Mouse (Mus musculus) heart, adult 2 months (tissue): ENCODE results near the gene Lcn2. TPM values are rescaled to one million over a fixed set of nuclear protein-coding genes. Genes with fewer than 3 reads are reported as not detected.

Experiments used
- DNase-seq, 2 experiments: peaks; one replicate each; pipeline ENCODE4 v3.0.0; 2021
- H3K27ac ChIP-seq: fragments of 200-600 bp; 2 replicates; pipeline ENCODE4 v1.8.1; 2022
- H3K27me3 ChIP-seq: fragments of 200-500 bp; 2 replicates; pipeline ENCODE4 v1.6.1; 2012; ENCODE audit warnings: mild to moderate bottlenecking, low read length, inconsistent platforms, mixed read lengths; ENCODE audit not compliant: control insufficient read depth, insufficient read depth
- H3K36me3 ChIP-seq: fragments of 200-500 bp; 2 replicates; pipeline ENCODE4 v1.6.1; 2012; ENCODE audit warnings: low read length, inconsistent platforms; ENCODE audit not compliant: control insufficient read depth, insufficient read depth
- H3K4me1 ChIP-seq: fragments of 200-500 bp; 2 replicates; pipeline ENCODE4 v1.6.1; 2011; ENCODE audit warnings: low read length; ENCODE audit not compliant: control insufficient read depth, insufficient read depth
- H3K4me3 ChIP-seq: fragments of 200-600 bp; 2 replicates; pipeline ENCODE4 v1.8.1; 2022
- H3K79me2 ChIP-seq: fragments of 200-500 bp; replicated peaks from 2 replicates; pipeline ENCODE4 v1.6.1; 2012; ENCODE audit warnings: mild to moderate bottlenecking, inconsistent platforms, low read length, moderate library complexity, mixed read lengths; ENCODE audit not compliant: control insufficient read depth, insufficient read depth
- H3K9ac ChIP-seq: fragments of 200-500 bp; 2 replicates; pipeline ENCODE4 v1.6.1; 2012; ENCODE audit warnings: low read depth, mild to moderate bottlenecking, control low read depth, inconsistent platforms, low read length, mixed read lengths
- CTCF ChIP-seq: fragments of 200-600 bp; IDR thresholded peaks from 2 replicates; pipeline ENCODE4 v1.8.1; 2022; ENCODE audit warnings: antibody characterized with exemption, mild to moderate bottlenecking, moderate library complexity
- EP300 ChIP-seq: fragments of 200-500 bp; IDR thresholded peaks from 2 replicates; pipeline ENCODE4 v1.6.1; 2011; ENCODE audit warnings: low read depth, low read length, control low read depth; ENCODE audit not compliant: insufficient read depth
- POLR2A ChIP-seq: fragments of 200-500 bp; IDR thresholded peaks from 2 replicates; pipeline ENCODE4 v1.6.1; 2011; ENCODE audit warnings: mild to moderate bottlenecking, low read depth, low read length, control low read depth; ENCODE audit not compliant: insufficient read depth
- WGBS: fragments of 180-500 bp; shearing (Covaris S2); methylation state at CpG from one replicate; pipeline ENCODE4 v1.1.7; 2018; 5-methylcytosine and 5-hydroxymethylcytosine counted together
- intact Hi-C: fragments of 180-260 bp; cut with DNase I; formaldehyde crosslinking; loops from one replicate; pipeline ENCODE4 v1.15.1; 2025
- polyA plus RNA-seq: library from polyadenylated mRNA; depleted of rRNA; stranded (reverse); fragments of >200 nt; gene quantifications from 2 replicates; pipeline ENCODE4 v1.2.3, GENCODE M21; 2012
- total RNA-seq, 2 experiments: library from RNA; stranded (reverse); gene quantifications; 2 replicates each; pipeline ENCODE4 v1.2.3; 2021

Lcn2 gene
- total and polyA plus RNA-seq, 3 experiments = 4.1 to 11.3 (median 6.9) TPM

GRCm38 (mm10) chr2:32353836-32354235, 34.2 kb downstream of the Lcn2 start:
- intact Hi-C loops = loop anchor here (2.0 kb wide), 2 partner anchors 51 to 133 kb away; no protein-coding TSS in a partner anchor
- DNase-seq = no peak
- H3K9ac ChIP-seq = no peak overlapping the region
- TF ChIP-seq EP300 (no peak), CTCF (no peak), POLR2A (no peak)
- 68% methylated on average over 6 of the region's 6 CpGs for WGBS
- no peaks in the 10 kb centered on the region; the same call in 1 of the 2 replicates for H3K4me1 ChIP-seq
- H3K4me3 ChIP-seq = no peak overlapping the region
- H3K79me2 ChIP-seq = no peaks in the 10 kb centered on the region
- H3K36me3 ChIP-seq = no peaks in the 10 kb centered on the region
- H3K27me3 ChIP-seq = peaks cover 7% of the 10 kb centered on the region
- H3K27ac ChIP-seq = no peak overlapping the region

GRCm38 (mm10) chr2:32353007-32353542, 35.0 kb downstream of the Lcn2 start, which contains the start of gene Dnm1:
Gene Dnm1 (minus strand): TSS chr2:32353338.
- 1% methylated on average over 63 of the region's 63 CpGs for WGBS
- peak; percentile 91 to 97 for DNase-seq
- intact Hi-C loops = loop anchor here (2.0 kb wide), 2 partner anchors 52 to 134 kb away; no protein-coding TSS in a partner anchor
- TF ChIP-seq EP300 = no peak
- TF ChIP-seq CTCF = no peak
- TF ChIP-seq POLR2A = no peak
- peak within 1 kb of the TSS; percentile 66 for H3K4me3 ChIP-seq
- H3K36me3 ChIP-seq = no peaks in the 10 kb centered on the region
- H3K4me1 ChIP-seq = no peaks in the 10 kb centered on the region; the same call in 1 of the 2 replicates
- H3K27me3 ChIP-seq = peaks cover 7% of the 10 kb centered on the region
- H3K27ac ChIP-seq = peak within 1 kb of the TSS; percentile 61
- H3K79me2 ChIP-seq = no peaks in the 10 kb centered on the region
- H3K9ac ChIP-seq = peak within 1 kb of the TSS; percentile 92

GRCm38 (mm10) chr2:32352151-32353006, 35.7 kb downstream of the Lcn2 start, which contains the start of gene Ciz1:
Gene Ciz1 (plus strand): TSS chr2:32352327.
- Histone ChIP-seq H3K36me3 (no peaks in the 10 kb centered on the region), H3K4me1 (no peaks in the 10 kb centered on the region; the same call in 1 of the 2 replicates), H3K27me3 (peaks cover 7% of the 10 kb centered on the region), H3K79me2 (no peaks in the 10 kb centered on the region), H3K9ac (peak within 1 kb of the TSS; percentile 92), H3K4me3 (peak within 1 kb of the TSS; percentile 66), H3K27ac (peak within 1 kb of the TSS; percentile 61)
- TF ChIP-seq POLR2A (no peak), CTCF (no peak), EP300 (no peak)
- peak in 1 of 2 experiments; percentile 46 for DNase-seq
- intact Hi-C loops = loop anchor here (2.0 kb wide), 2 partner anchors 52 to 134 kb away; no protein-coding TSS in a partner anchor
- 3% methylated on average over 47 of the region's 52 CpGs for WGBS

GRCm38 (mm10) chr2:32351471-32351961, 36.5 kb downstream of the Lcn2 start:
- no peak overlapping the region for H3K4me3 ChIP-seq
- H3K4me1 ChIP-seq = no peaks in the 10 kb centered on the region; the same call in 1 of the 2 replicates
- intact Hi-C loops = no loop called here

GRCm38 (mm10) chr2:32350471-32351051, 37.5 kb downstream of the Lcn2 start:
- intact Hi-C loops = no loop called here
- Histone ChIP-seq H3K4me3 (no peak overlapping the region), H3K27ac (no peak overlapping the region; the same call in 1 of the 2 replicates), H3K27me3 (peaks cover 7% of the 10 kb centered on the region), H3K9ac (no peak overlapping the region), H3K36me3 (no peaks in the 10 kb centered on the region), H3K4me1 (no peaks in the 10 kb centered on the region; the same call in 1 of the 2 replicates), H3K79me2 (no peaks in the 10 kb centered on the region)
- no peak for TF ChIP-seq EP300
- no peak for TF ChIP-seq POLR2A
- no peak for TF ChIP-seq CTCF
- peak in 1 of 2 experiments; percentile 35 for DNase-seq
- 38% methylated on average over 13 of the region's 13 CpGs for WGBS

More at GRCm38 (mm10) chr2:32351471-32351961, 36.5 kb downstream of the Lcn2 start:
- Histone ChIP-seq H3K27ac (no peak overlapping the region), H3K79me2 (no peaks in the 10 kb centered on the region), H3K36me3 (no peaks in the 10 kb centered on the region), H3K27me3 (peaks cover 7% of the 10 kb centered on the region), H3K9ac (no peak overlapping the region)
- TF ChIP-seq EP300 = no peak
- no peak for TF ChIP-seq POLR2A
- no peak for TF ChIP-seq CTCF
- no peak for DNase-seq
- 47% methylated on average over 9 of the region's 9 CpGs for WGBS
